Mouse (Mus musculus) ES-Bruce4 (cell line): ENCODE data around the gene Tvp23b. TPM values are rescaled to one million over a fixed set of nuclear protein-coding genes. Genes with fewer than 3 reads are reported as not detected.

ENCODE experiments used
- H3K27ac ChIP-seq: 2 replicates; pipeline ENCODE4 v1.5.1; 2012; ENCODE audit warnings: low read length, inconsistent platforms; ENCODE audit not compliant: insufficient read depth
- H3K27me3 ChIP-seq: 2 replicates; pipeline ENCODE4 v1.6.1; 2012; ENCODE audit warnings: mild to moderate bottlenecking, low read length, inconsistent platforms; ENCODE audit not compliant: control insufficient read depth, poor library complexity, insufficient read depth, severe bottlenecking
- H3K36me3 ChIP-seq: 2 replicates; pipeline ENCODE4 v1.6.1; 2012; ENCODE audit warnings: inconsistent platforms, mild to moderate bottlenecking, low read length, moderate library complexity; ENCODE audit not compliant: control insufficient read depth, poor library complexity, insufficient read depth, severe bottlenecking
- H3K4me1 ChIP-seq: one replicate; pipeline ENCODE4 v1.8.1; 2011; ENCODE audit warnings: low read length; ENCODE audit not compliant: control insufficient read depth, insufficient read depth
- H3K4me3 ChIP-seq: 2 replicates; pipeline ENCODE4 v1.5.1; 2011; ENCODE audit warnings: low read depth, mild to moderate bottlenecking, low read length
- H3K9ac ChIP-seq: 2 replicates; pipeline ENCODE4 v1.6.1; 2012; ENCODE audit warnings: low read depth, mild to moderate bottlenecking, inconsistent platforms; ENCODE audit not compliant: poor library complexity, severe bottlenecking
- H3K9me3 ChIP-seq: replicated peaks from 2 replicates; pipeline ENCODE4 v1.6.1; 2012; ENCODE audit warnings: mild to moderate bottlenecking, low read length, inconsistent platforms; ENCODE audit not compliant: control insufficient read depth, poor library complexity, insufficient read depth, severe bottlenecking
- CTCF ChIP-seq: IDR thresholded peaks from one replicate; pipeline ENCODE4 v1.8.1; 2011; ENCODE audit warnings: low read depth, low read length
- EP300 ChIP-seq: IDR thresholded peaks from 2 replicates; pipeline ENCODE4 v1.6.1; 2011; ENCODE audit warnings: low read depth, low read length; ENCODE audit not compliant: insufficient read depth
- POLR2A ChIP-seq: IDR thresholded peaks from one replicate; pipeline ENCODE4 v1.8.1; 2011; ENCODE audit warnings: low read length; ENCODE audit not compliant: insufficient read depth
- polyA plus RNA-seq: library from polyadenylated mRNA; stranded (reverse); fragments of >200 nt; gene quantifications from 2 replicates; pipeline ENCODE4 v1.2.4, GENCODE M21; 2011; ENCODE audit warnings: low read depth; ENCODE audit not compliant: missing spikeins, insufficient read depth, insufficient read length

Tvp23b gene
- polyA plus RNA-seq, 1 experiment = 42.3 TPM

GRCm38 (mm10) chr11:62847655-62848191 is 31.5 kb upstream of the Tvp23b start:
- no peaks in the 10 kb centered on the region for H3K9me3 ChIP-seq
- no peak for TF ChIP-seq POLR2A
- TF ChIP-seq CTCF = no peak
- no peak for TF ChIP-seq EP300
- H3K9ac ChIP-seq = no peak overlapping the region
- H3K27ac ChIP-seq = no peak overlapping the region
- no peak overlapping the region for H3K4me3 ChIP-seq
- peaks cover 8% of the 10 kb centered on the region for H3K4me1 ChIP-seq
- H3K36me3 ChIP-seq = no peaks in the 10 kb centered on the region
- no peaks in the 10 kb centered on the region for H3K27me3 ChIP-seq

- TF ChIP-seq CTCF (no peak), EP300 (no peak)
- no peaks in the 10 kb centered on the region for H3K9me3 ChIP-seq
Measured at GRCm38 (mm10) chr11:62848301-62848700, 31.0 kb upstream of the Tvp23b start.

GRCm38 (mm10) chr11:62851199-62851598 is 28.1 kb upstream of the Tvp23b start:
- Histone ChIP-seq H3K9me3 (no peaks in the 10 kb centered on the region), H3K27ac (no peak overlapping the region), H3K9ac (no peak overlapping the region), H3K4me1 (peaks cover 2% of the 10 kb centered on the region), H3K27me3 (no peaks in the 10 kb centered on the region), H3K36me3 (no peaks in the 10 kb centered on the region), H3K4me3 (no peak overlapping the region)
- TF ChIP-seq CTCF (no peak), POLR2A (no peak), EP300 (no peak)

More at GRCm38 (mm10) chr11:62848301-62848700, 31.0 kb upstream of the Tvp23b start:
- Histone ChIP-seq H3K4me1 (peaks cover 8% of the 10 kb centered on the region), H3K9ac (no peak overlapping the region), H3K4me3 (no peak overlapping the region), H3K27me3 (no peaks in the 10 kb centered on the region), H3K27ac (no peak overlapping the region), H3K36me3 (no peaks in the 10 kb centered on the region)

- no peak for TF ChIP-seq POLR2A
- TF ChIP-seq EP300 = no peak
- no peak for TF ChIP-seq CTCF
- Histone ChIP-seq H3K9me3 (no peaks in the 10 kb centered on the region), H3K27ac (no peak overlapping the region), H3K4me3 (no peak overlapping the region), H3K9ac (no peak overlapping the region), H3K27me3 (no peaks in the 10 kb centered on the region), H3K4me1 (no peaks in the 10 kb centered on the region), H3K36me3 (no peaks in the 10 kb centered on the region)
Measured at GRCm38 (mm10) chr11:62853334-62853733, 25.9 kb upstream of the Tvp23b start.

- Histone ChIP-seq H3K9me3 (no peaks in the 10 kb centered on the region), H3K27ac (no peak overlapping the region), H3K9ac (no peak overlapping the region), H3K36me3 (no peaks in the 10 kb centered on the region), H3K27me3 (no peaks in the 10 kb centered on the region), H3K4me3 (no peak overlapping the region), H3K4me1 (no peaks in the 10 kb centered on the region)
- no peak for TF ChIP-seq POLR2A
- TF ChIP-seq EP300 = no peak
- no peak for TF ChIP-seq CTCF
Measured at GRCm38 (mm10) chr11:62865562-62865961, 13.7 kb upstream of the Tvp23b start.

- no peak for TF ChIP-seq POLR2A
- no peak for TF ChIP-seq EP300
- no peak for TF ChIP-seq CTCF
- Histone ChIP-seq H3K9me3 (no peaks in the 10 kb centered on the region), H3K27me3 (no peaks in the 10 kb centered on the region), H3K36me3 (no peaks in the 10 kb centered on the region), H3K4me3 (no peak overlapping the region), H3K27ac (no peak overlapping the region), H3K9ac (no peak overlapping the region), H3K4me1 (no peaks in the 10 kb centered on the region)
Measured at GRCm38 (mm10) chr11:62866685-62867084, 12.6 kb upstream of the Tvp23b start.
